Mouse (Mus musculus) embryo, embryonic 10.5 days (tissue): ENCODE measurements around the gene Syngap1.
"Not testable (repeated sequence)": the region's sequence is repeated elsewhere in the genome, so short reads cannot be mapped to it uniquely, and the experiment has no call there.

Experiments used
- DNase-seq: peaks from one replicate; pipeline ENCODE4 v3.0.0-alpha.2; 2015; ENCODE audit warnings: low spot score

The Syngap1 gene

DNA sequence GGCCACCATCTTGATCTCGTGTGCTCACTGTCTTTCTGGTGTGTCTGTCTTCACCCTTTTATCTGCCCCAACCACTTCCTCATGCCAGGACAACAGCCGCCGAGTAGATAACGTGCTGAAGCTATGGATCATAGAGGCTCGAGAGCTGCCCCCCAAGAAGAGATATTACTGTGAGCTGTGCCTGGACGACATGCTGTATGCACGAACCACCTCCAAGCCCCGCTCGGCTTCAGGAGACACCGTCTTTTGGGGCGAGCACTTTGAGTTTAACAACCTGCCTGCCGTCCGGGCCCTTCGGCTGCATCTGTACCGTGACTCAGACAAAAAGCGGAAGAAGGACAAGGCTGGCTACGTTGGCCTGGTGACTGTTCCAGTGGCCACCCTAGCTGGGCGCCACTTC lies 15.8 kb downstream of the Syngap1 start:
- no peak for DNase-seq

DNA sequence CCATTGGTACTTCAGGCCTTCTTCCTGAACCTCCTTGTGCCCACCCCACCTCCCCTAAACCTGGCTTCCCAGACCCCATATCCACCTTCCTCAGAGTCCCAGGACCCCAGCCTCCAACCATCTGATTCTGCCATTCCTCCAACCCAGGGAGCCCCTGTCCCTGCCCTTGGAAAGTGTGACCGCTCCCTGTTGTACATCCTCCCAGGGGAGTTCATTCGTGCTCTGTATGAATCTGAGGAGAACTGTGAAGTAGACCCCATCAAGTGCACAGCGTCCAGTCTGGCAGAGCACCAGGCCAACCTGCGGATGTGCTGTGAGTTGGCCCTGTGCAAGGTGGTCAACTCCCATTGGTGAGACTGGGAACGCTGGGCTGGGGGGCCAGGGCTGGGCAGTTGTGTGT lies 16.8 kb downstream of the Syngap1 start:
- DNase-seq, result no peak

DNA sequence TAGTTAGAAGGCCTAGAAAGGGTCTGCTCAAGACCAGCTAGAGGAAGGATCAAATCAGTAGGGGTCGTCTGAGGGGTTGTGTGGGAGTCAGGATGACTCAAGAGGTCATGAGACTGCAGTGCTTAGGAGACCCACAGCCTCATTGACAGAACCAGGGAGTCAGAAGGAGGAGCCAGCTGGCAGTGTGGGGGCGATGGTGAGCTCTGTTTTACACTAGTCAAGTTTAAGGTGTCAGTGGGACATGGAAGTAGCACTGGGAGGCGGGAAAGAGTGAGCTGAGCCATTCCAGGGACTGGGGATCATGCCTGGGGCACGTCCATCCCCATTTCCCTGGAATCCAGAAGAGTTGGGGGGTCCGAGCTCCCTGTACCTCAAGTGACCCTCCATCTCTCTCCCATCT lies 17.8 kb downstream of the Syngap1 start:
- no peak for DNase-seq

DNA sequence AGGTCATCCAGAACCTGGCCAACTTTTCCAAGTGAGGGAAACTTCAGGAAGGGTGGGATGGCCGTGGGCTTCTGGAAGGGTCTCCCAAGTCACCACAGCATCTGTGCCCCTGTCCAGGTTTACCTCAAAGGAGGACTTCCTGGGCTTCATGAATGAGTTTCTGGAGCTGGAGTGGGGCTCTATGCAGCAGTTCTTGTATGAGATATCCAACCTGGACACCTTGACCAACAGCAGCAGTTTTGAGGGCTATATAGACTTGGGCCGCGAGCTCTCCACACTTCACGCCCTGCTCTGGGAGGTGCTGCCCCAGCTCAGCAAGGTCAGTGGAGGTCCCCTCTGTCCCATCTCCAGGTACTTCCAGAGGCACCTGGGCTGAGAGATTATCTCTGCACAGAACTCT lies 18.8 kb downstream of the Syngap1 start:
- no peak for DNase-seq

DNA sequence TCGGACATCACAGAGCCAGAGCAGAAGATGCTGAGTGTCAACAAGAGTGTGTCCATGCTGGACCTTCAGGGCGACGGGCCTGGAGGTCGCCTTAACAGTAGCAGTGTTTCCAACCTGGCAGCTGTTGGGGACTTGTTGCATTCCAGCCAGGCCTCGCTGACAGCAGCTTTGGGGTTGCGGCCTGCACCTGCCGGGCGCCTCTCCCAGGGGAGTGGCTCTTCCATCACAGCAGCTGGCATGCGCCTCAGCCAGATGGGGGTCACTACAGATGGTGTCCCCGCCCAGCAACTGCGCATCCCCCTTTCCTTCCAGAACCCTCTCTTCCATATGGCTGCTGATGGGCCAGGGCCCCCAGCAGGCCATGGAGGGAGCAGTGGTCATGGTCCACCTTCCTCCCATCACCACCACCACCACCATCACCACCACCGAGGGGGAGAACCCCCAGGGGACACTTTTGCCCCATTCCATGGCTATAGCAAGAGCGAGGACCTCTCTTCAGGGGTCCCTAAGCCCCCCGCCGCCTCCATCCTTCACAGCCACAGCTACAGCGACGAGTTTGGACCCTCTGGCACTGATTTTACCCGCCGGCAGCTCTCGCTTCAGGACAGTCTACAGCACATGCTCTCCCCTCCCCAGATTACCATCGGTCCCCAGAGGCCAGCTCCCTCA lies 20.7 kb downstream of the Syngap1 start:
- DNase-seq, result no peak

DNA sequence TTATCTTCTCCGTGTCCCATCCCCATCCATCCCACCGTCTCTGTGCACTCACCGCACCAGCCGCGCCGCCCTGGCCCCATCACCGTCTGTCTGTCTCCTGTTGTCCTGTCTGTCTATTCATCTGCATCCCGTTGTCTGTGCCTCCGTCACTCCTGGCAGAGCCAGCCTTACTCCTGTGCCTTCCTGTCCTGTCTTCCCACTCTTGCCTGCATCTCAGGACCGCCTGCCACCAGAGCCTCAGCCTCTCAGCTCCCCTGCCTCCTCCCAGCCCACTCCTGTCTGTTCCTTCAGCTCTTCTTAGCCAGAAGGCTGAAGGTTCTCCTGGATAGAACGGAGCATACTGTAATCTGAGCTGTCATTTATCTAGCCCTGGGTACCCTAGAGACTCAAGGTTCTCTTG lies 25.9 kb downstream of the Syngap1 start:
- DNase-seq, result no peak

DNA sequence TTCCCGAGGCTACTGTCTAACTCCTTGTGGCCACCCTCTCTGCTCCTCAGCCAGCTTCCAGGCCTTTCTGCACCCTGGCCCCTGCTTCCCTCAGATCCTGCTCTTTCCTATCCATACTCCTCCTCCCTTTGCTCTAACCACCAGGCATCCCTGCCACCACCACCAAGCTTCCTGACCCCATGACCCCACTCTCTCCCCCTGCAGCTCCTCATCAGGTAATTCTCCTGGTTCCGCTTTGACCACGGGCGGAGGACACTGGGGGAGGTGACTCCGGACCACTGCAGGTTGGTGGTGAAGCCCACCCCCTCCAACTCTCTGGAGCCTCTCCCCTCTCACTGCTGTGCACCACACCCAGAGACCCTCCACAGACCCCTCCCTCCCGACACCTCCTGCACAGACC lies 26.4 kb downstream of the Syngap1 start:
- no peak for DNase-seq

DNA sequence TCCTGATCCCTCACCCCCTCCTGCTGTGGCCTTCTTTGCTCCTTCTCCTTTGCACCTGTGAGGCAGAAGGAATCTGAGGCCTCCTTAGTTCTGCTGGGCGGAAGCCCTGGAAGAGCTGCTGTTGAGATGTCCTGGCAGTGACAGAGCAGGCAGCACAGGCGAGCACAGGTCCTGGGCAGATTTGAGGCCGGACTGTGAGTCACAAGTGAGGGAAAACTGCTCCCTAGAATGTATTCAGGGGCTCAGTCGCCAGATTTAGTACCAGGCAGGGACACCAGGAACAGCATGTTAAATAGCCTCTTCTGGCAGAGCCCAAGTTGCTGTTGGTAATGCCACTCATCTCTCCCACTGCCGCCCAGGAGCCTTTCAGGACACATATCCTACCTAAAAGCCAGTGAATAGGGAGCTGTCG lies 27.2 kb downstream of the Syngap1 start:
- no peak for DNase-seq

DNA sequence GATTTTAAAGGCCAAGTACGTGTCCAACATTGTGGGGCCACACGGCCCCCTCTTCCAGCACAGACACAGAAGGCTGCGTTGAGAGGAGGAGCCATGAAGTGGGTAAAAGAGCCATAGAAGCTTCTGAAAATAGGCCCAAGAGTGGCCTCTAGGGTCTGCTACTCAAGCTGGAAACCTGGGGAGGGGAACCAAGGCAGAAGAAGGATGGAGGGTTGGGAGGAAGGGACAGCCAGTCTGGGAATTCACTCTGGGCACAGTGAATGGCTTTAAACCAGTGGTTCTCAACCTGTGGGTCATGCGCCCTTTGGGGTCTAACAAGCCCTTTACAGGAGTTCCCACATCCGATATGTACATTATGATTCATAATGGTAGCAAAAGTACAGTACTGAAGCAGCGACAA lies 28.2 kb downstream of the Syngap1 start:
- no peak for DNase-seq

DNA sequence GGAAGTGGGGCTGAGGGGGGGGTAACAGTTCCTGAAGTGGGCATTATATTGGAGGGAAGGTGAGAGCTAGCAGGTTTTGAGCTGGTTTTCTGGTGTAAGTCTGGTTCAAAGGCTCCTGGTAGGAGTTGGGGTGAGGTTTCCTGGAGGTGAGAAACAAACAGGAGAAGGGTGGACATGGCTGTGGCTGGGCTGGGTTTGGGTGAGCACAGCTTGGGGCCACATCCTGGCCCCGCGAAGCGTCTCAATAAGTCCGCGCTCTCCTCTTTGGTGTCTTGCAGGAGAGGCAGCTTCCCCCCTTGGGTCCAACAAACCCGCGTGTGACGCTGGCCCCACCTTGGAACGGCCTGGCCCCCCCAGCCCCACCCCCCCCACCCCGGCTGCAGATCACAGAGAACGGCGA lies 29.2 kb downstream of the Syngap1 start:
- DNase-seq, result no peak

DNA sequence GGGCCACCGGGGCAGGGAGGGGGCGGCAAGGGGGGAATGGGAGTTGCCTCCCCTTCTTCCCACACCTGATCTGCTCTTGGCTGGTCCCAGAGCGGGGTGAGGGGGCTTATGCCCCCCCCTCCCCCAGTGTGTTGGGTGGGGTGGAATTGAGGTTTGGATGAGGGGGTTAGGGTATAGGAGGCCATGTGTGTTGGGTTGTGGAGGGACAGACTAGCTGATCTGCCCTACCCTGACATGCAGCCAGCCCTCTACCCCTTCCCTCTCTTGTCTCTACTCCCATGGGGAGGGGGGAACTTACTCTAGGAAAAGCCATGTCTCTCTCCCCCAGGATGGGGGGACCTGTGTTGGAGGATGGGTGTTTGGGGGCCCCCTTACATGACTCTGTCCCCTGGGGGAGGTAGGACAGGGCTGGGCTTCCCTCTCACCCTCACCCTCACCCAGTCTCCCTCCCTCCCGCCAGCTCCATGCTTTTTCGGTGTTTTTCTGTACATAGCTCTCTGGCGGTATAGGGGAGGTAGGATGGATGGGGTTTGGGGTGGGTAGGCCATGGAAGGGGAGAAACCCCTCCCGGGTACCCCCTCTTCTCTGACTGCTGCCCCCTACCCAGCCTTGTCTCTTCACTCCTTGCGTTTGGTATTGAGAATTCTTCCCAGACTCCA lies 30.3 kb downstream of the Syngap1 start:
- DNase-seq, result no peak

DNA sequence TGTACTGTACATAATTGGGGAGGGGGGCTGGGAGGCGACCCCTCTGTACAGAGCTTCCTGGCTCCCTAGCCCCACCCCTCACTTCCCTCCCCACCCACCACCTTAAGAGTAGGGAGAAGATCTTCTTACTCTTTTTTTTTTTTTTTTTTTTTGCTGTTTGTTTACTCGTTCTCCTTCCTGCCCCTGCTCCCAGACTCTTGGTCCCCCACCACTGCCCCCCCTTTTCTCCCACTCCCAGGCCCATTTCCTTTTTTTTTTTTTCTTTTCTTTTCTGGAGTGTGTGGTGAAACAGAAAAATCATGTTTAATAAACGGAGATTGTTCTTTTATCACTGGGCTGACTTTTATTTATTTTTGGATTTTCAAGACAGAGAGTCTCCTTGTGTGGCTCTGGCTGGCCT lies 31.1 kb downstream of the Syngap1 start:
- DNase-seq, result no peak

DNA sequence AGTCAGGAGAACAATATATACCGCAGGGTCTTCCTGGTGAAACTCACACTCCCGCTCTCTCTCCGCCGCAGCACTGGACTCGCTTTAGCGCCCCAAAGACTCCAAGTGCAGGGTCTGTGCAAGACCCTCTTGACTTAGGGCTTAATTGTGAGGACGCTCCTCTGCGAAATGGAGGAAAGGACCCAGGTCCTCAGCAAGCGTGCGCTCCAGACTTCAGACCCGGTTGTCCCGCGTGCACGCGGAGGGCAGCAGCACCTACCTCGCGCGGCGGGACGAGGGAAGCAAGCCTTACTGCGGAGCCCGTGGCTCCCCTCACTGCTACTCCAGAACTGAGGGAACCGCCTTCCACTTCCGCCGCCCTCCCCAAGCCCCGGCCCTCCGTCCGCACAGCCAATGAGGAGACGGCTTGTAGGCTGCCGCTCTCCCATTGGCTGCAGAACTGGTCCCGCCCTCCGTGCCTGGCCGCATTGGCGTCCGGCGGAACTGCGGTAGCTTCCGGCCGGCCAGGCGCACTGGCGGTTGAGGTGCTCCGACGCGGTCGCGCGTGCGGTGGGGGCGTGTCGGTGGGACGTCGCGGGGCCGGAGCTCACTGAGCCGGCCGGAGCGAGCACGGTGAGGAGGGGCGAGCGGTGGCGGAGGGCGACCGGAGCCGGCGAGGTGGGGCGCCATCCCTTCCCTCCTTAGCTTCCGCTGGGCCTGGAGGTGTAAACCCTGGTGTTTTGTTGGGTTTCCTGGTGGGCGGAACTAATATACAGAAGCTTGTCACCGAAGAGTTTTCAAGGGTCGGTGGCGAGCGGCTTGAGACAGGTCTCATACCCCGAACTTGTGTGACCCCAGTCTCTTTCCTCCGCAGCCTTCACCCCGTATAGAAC lies 31.9 kb downstream of the Syngap1 start, which contains the start of gene Zbtb9:
Gene Zbtb9, plus strand, starts transcription at position 465 of the 872 bp plus-strand sequence.
- peak; percentile 97 for DNase-seq

DNA sequence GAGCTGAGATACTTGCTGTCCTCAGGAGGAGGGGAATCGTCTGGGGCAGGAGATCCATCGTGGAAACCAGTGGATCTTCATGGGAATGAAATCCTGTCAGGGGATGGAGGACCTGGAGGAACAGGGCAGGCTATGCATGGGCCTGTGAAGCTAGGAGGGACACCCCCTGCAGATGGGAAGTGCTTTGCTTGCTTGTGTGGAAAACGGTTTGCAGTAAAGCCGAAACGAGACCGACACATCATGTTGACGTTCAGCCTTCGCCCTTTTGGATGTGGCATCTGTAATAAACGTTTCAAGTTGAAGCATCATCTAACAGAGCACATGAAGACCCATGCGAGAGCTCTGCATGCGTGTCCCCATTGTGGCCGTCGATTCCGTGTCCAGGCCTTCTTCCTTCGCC lies 33.5 kb downstream of the Syngap1 start:
- no peak for DNase-seq

DNA sequence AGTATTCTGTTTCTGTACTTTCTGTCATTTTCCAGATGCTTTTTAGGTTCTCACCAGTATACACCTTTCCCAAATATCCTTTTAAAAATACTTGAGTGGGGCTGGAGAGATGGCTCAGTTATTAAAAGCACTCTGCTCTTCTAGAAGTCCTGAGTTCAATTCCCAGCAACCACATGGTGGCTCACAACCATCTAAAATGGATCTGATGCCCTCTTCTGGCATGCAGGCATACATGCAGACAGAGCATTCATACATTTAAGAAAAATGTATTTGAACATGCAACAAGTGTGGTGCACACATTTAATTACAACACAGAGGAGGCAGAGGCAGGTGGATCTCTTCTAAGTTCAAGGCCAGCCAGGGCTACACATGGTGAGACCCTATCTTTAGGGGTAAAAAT lies 34.4 kb downstream of the Syngap1 start:
- no peak for DNase-seq

DNA sequence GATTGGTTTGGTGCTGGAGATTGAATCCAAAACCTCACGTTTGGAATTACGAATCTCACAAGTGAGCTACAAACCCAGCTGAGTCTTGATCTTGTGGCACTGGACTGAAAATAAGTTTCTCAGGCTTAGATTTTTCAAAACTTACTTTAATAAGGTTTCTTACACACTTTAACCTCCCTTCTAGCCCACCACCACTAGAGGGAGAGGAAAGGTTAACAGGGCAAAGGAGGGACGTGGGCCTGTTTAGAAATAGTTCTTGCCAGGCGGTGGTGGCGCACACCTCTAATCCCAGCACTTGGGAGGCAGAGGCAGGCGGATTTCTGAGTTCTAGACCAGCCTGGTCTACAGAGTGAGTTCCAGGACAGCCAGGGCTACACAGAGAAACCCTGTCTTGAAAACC lies 36.3 kb downstream of the Syngap1 start:
- DNase-seq, result not testable (repeated sequence)

DNA sequence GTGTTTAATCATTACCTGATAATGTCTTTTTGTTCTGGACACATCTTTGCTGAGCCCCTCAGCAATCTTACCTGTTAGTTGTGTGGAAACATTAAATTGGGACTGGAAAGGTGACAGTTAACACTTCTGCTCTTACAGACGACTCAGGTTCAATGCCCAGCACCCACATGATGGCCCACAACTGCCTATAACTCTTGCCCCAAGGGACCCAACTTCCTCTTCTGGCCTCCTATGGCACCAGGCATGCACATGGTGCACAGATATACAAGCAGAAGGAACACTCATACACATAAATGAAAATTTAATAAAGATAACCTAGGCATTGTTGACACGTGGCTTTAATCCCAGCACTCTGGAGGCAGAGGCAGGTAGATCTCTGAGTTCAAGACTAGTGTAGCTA lies 38.4 kb downstream of the Syngap1 start:
- DNase-seq, result no peak

DNA sequence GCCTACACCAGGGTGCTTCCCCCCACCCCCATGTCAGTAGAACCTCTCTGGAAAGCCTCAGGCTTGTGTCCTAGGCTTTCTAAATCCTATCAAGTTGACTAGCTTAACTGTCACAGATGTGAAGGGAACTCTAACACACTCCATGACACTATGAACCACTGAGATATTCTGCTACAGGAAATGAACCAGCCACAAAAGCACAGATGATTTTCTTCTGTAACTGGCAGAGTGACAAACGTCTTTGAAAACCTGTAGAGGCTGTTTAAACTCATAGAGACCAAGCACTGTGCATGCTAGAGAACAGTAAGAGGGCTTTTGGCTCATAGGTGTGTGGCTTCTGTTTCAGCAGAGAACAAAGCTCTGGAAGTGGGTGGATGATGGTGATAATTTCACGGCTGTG lies 40.0 kb downstream of the Syngap1 start:
- DNase-seq, result no peak

DNA sequence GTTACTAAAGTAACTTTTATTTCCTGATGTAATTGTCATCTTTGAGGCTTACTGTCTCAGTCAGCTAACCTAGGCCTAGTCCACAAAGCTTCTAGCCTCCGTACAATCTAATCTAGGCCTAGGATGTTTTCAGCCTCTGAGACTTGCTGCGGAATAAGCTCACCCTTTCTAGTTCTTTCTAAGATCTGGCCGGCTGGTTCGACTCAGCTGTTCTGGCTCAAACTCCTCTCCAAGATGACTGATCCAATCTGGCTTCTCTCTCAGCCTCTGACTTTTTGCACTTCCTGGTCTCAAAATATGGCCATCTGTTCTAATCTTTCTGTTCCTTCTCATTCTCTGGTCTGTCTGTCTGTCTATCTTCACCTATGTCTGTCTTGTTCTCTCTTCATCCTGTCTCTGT lies 42.3 kb downstream of the Syngap1 start:
- no peak for DNase-seq

DNA sequence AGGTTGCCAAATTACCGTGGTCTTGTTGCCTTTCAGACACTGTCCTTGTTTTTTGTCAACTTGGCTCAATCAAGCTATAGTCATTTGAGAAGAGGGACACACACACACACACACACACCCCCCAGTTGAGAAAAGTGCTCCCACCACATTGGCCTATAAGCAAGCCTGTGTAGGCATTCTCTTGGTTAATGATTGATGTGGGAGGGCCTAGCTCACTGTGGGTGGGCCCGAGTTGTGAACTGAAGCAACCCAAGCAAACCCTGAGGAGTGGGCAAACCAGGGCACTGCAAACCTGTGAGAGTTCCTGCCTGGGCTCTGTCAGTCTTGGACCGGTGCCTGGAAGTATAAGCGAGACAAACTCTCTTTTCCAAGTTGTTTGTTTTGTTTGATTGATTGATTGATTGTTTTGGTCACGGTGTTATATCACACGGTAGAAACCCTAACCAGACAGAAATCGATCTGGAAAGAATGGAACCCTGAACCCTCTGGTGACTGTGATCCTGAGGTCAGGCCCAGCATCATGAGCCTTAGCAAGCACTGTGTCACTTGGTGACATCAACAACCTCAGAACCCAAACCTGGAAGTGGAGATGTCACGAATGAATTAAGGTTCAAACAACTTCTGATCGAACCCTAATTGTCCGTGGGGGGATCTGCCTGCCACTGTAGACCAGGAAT lies 44.6 kb downstream of the Syngap1 start:
- no peak for DNase-seq

DNA sequence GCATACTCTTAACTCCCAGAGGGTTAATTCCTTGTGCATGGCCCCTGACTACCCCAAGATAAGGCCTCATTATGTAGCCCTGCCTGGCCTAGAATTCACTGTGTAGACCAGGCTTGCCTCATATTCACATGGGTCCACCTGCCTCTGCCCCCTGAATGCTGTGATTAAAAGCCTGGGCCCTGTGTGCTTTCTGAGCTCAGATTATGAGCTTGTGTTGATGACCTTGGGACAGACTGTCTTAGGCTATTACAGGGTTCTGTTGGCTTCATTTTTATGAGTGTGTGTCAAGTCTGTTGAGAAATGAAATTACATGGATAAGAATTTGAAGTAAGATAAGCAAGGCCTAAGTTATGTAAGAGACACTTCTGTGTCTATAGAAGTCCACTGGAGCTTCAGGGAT lies 49.5 kb downstream of the Syngap1 start:
- DNase-seq, result no peak

DNA sequence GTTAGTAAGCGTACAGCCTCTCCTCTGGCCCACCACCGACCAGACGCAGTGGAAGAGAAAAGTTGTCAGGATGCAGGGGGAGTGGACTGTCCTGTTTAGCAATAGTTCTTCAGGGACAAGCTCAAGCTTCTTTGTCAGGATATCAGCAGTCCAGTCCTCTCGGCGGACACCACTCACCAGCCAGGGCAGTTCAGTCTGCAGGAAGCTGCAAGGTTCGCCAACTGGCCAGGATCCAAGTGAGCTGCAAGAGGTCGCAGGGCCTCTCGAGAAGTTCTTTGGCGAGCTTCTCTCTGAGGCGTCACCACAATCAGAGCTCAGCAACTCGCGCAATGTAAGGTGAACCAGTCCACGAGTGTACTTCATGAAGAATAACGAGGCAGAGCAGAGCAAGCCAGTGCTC lies 53.4 kb downstream of the Syngap1 start:
- no peak for DNase-seq

DNA sequence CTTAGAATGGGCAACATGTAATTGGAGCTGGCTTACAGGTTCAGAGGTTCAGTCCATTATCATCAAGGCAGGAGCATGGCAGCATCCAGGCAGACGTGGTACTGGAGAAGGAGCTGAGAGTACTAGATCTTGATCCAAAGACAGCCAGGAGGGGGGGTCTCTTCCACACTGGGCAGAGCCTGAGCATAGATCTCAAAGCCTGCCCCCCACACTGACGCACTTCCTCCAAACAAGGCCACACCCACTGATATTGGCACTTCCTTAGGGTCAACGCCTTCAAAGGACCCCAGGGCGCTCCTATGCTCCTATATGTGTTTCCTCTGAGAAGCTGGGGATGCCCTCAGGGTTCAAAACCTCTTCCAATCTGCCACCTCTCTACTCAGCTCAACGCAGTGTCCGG lies 54.0 kb downstream of the Syngap1 start:
- no peak for DNase-seq
